In the genomic region with DNA sequence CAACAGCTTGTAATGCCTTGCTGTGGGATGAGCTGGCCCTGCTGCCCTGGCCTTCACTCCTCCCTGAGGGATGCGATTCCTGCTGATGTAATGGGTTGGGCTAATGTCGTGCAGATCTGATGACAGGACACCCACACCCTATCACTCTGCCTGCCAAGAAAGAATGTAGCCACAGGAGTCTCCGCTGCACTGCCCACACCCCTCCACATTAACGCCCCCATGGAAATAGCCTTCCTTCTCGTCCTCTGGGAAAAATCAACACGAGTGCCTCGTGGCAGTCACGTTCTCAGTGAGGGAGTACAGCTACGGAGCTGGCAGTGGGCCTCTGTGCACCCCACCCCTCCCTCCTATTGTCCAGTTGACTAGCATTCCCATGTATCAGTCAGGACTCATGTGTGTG, we compare ENCODE assay signal across 8 mouse cellular contexts. TPM values are rescaled to one million over a fixed set of nuclear protein-coding genes. Genes with fewer than 3 reads are reported as not detected.
DNase-seq lines count a peak whose midpoint lies in the region; ATAC-seq and TF ChIP-seq lines count a peak whose summit lies in the region.

No protein-coding gene starts in this region.

- DNase-seq in adrenal gland, adult (ENCODE audit: inconsistent age in 2 of 2, low spot score in 1 of 2): peak; percentile 8 to 37
- no peak for DNase-seq in adrenal gland, adult 8-10 months
- DNase-seq in R1 (ENCODE audit: low read depth, low spot score): peak; percentile 3
- peak; percentile 53 to 59 for DNase-seq in gastrocnemius, postnatal 36 days
- DNase-seq in layer of hippocampus, adult 2 months (ENCODE audit: low spot score in 2 of 2): no peak

- H3K9ac ChIP-seq in limb, embryonic 15.5 days: no peak overlapping the region
- no peak overlapping the region for H3K9ac ChIP-seq in forebrain, embryonic 15.5 days (replicated peaks)

- H3K4me1 ChIP-seq in limb, embryonic 15.5 days: peaks cover 6% of the 10 kb centered on the region
- H3K4me1 ChIP-seq in forebrain, embryonic 15.5 days: no peaks in the 10 kb centered on the region

- no peak overlapping the region for H3K27ac ChIP-seq in limb, embryonic 15.5 days
- H3K27ac ChIP-seq in forebrain, embryonic 15.5 days (replicated peaks): no peak overlapping the region
- no peak overlapping the region for H3K27ac ChIP-seq in layer of hippocampus, adult 2 months

- no peak for TF ChIP-seq CTCF in layer of hippocampus, adult 2 months (conservative IDR thresholded peaks at IDR 0.05)

- H3K36me3 ChIP-seq in limb, embryonic 15.5 days: no peaks in the 10 kb centered on the region
- no peaks in the 10 kb centered on the region for H3K36me3 ChIP-seq in forebrain, embryonic 15.5 days

- H3K9me3 ChIP-seq in limb, embryonic 15.5 days: no peaks in the 10 kb centered on the region
- H3K9me3 ChIP-seq in forebrain, embryonic 15.5 days: no peaks in the 10 kb centered on the region

- ATAC-seq in limb, embryonic 15.5 days (ENCODE audit: insufficient number of reproducible peaks, low FRiP score, low TSS enrichment, low read depth): peak; percentile 35; the same call in 1 of the 2 replicates
- ATAC-seq in megakaryocyte progenitor cell, adult 5-6 weeks (replicated peaks; ENCODE audit: poor library complexity): no peak
- ATAC-seq in forebrain, embryonic 15.5 days (replicated peaks): no peak

- intact Hi-C loops in gastrocnemius, postnatal 36 days (cut with DNase I): no loop called here

- WGBS in limb, embryonic 15.5 days: 32% methylated on average over 9 of the region's 9 CpGs
- 55% methylated on average over 9 of the region's 9 CpGs for WGBS in forebrain, embryonic 15.5 days

- no peak overlapping the region for H3K4me3 ChIP-seq in limb, embryonic 15.5 days
- H3K4me3 ChIP-seq in forebrain, embryonic 15.5 days: no peak overlapping the region
- no peak overlapping the region for H3K4me3 ChIP-seq in layer of hippocampus, adult 2 months

- no peaks in the 10 kb centered on the region for H3K27me3 ChIP-seq in limb, embryonic 15.5 days
- no peaks in the 10 kb centered on the region for H3K27me3 ChIP-seq in forebrain, embryonic 15.5 days

- no peak overlapping the region for H3K4me2 ChIP-seq in limb, embryonic 15.5 days
- H3K4me2 ChIP-seq in forebrain, embryonic 15.5 days (replicated peaks): no peak overlapping the region

RNA-seq across cellular contexts. Expression of gene Creb5, which starts 50.3 kb away (rescaled TPM):
- total RNA-seq in adrenal gland, adult 8-10 months (2022): 1 to 10 TPM; 2.5 to 4.4 (median 3.3) TPM
- 1 to 10 TPM; 7.1 to 7.8 TPM for total RNA-seq in gastrocnemius, postnatal 36 days (2021)
- 43.9 and 45.8 TPM in 2 replicates for polyA plus RNA-seq in limb, embryonic 15.5 days (2015; fragmentation: Nextera tagmentation; extraction: Ambion mirVana)
- total RNA-seq in megakaryocyte progenitor cell, adult 5-6 weeks (2015): 0.30 and 1.4 TPM in 2 replicates
- total RNA-seq in megakaryocyte progenitor cell, adult 5-6 weeks (2017): 1.1 TPM in 1 of 2 replicates, not detected in the other
- polyA plus RNA-seq in forebrain, embryonic 15.5 days (2015; fragmentation: Nextera tagmentation; extraction: Ambion mirVana): 14.5 and 18.3 TPM in 2 replicates
- total RNA-seq in layer of hippocampus, adult 2 months (2021): 1 to 10 TPM; 5.0 to 5.6 TPM

Comparison
In these comparisons a context has a peak if more than half of its experiments do, and no peak if none do; other contexts are left out.
1. DNase-seq: peak in adrenal gland, adult (2 of 2), R1 (single experiment) and gastrocnemius, postnatal 36 days (2 of 2); none in adrenal gland, adult 8-10 months (single experiment) and layer of hippocampus, adult 2 months (0 of 2).